Mouse (Mus musculus) kidney, adult 2 months (tissue): ENCODE measurements around the gene Dact3. TPM values are rescaled to one million over a fixed set of nuclear protein-coding genes. Genes with fewer than 3 reads are reported as not detected.

ENCODE experiments used
- DNase-seq: peaks from one replicate; pipeline ENCODE4 v3.0.0; 2021
- H3K27ac ChIP-seq: fragments of 200-500 bp; 2 replicates; pipeline ENCODE4 v1.5.1; 2012; ENCODE audit warnings: low read depth, low read length, control low read depth, inconsistent platforms; ENCODE audit not compliant: insufficient read depth
- H3K27me3 ChIP-seq: fragments of 200-500 bp; replicated peaks from 2 replicates; pipeline ENCODE4 v1.6.1; 2012; ENCODE audit warnings: mild to moderate bottlenecking, moderate library complexity, low read length, inconsistent platforms; ENCODE audit not compliant: control insufficient read depth, insufficient read depth
- H3K36me3 ChIP-seq: fragments of 200-500 bp; 2 replicates; pipeline ENCODE4 v1.6.1; 2012; ENCODE audit warnings: mild to moderate bottlenecking, moderate library complexity, low read length, inconsistent platforms; ENCODE audit not compliant: control insufficient read depth, insufficient read depth
- H3K4me1 ChIP-seq: fragments of 200-500 bp; 2 replicates; pipeline ENCODE4 v1.6.1; 2011; ENCODE audit warnings: low read length; ENCODE audit not compliant: control insufficient read depth, insufficient read depth
- H3K4me3 ChIP-seq: fragments of 200-500 bp; 2 replicates; pipeline ENCODE4 v1.5.1; 2011; ENCODE audit warnings: mild to moderate bottlenecking, low read depth, low read length, control low read depth; ENCODE audit not compliant: insufficient read depth
- CTCF ChIP-seq: fragments of 200-500 bp; conservative IDR thresholded peaks from 2 replicates; pipeline ENCODE4 v1.5.1; 2011; ENCODE audit warnings: low read depth, mild to moderate bottlenecking, control low read depth, low read length, moderate library complexity, mixed read lengths; ENCODE audit not compliant: insufficient read depth, insufficient read length
- POLR2A ChIP-seq: fragments of 200-500 bp; IDR thresholded peaks from one replicate; pipeline ENCODE4 v1.6.1; 2011; ENCODE audit warnings: low read depth, low read length, control low read depth
- WGBS: fragments of 180-500 bp; shearing (Covaris S2); methylation state at CpG from one replicate; pipeline ENCODE4 v1.1.7; 2018; 5-methylcytosine and 5-hydroxymethylcytosine counted together
- polyA plus RNA-seq: library from polyadenylated mRNA; depleted of rRNA; stranded (reverse); fragments of >200 nt; gene quantifications from 2 replicates; pipeline ENCODE4 v1.2.3, GENCODE M21; 2012

The Dact3 gene
- polyA plus RNA-seq, 1 experiment: 5.5 TPM

- Histone ChIP-seq H3K4me3 (no peak overlapping the region), H3K27ac (no peak overlapping the region), H3K36me3 (no peaks in the 10 kb centered on the region), H3K27me3 (no peaks in the 10 kb centered on the region), H3K4me1 (no peaks in the 10 kb centered on the region)
- TF ChIP-seq POLR2A (no peak), CTCF (no peak)
- WGBS: 89% methylated on average over 2 of the region's 2 CpGs
- DNase-seq: no peak
These were observed 28.4 kb downstream of the Dact3 start for GRCm38 (mm10) chr7:16903439-16903955.

GRCm38 (mm10) chr7:16904120-16904675, 29.1 kb downstream of the Dact3 start:
- WGBS: 34% methylated on average over 9 of the region's 10 CpGs
- H3K4me1 ChIP-seq: no peaks in the 10 kb centered on the region
- no peak overlapping the region for H3K4me3 ChIP-seq
- no peaks in the 10 kb centered on the region for H3K36me3 ChIP-seq
- H3K27me3 ChIP-seq: no peaks in the 10 kb centered on the region
- no peak for DNase-seq
- no peak overlapping the region for H3K27ac ChIP-seq
- TF ChIP-seq POLR2A (no peak), CTCF (no peak)

DNA sequence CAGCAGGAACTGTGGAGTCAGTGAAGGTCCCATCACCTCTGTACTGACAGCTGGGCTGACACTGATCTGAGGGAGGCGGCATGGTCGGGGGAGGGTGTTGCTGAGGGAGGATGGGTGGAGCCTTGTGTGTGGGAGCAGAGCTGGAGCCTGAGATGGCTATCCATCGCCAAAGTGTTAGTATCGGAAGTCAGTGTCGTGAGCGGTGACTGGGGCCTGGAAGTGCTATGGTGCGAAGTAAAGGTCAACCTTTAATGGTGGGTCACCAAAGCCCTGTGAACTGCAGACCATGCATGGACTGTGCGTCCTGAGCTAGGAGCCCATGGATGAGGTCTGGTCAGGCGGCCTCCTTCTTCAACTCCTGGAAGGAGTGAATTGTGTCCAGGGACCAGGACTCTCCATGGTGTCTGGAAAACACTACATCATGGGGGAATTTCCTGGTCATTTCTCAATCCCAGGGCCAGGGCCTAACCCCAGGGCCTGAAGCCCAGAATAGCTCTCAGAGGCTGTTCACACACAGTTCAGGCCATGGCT, 30.4 kb downstream of the Dact3 start:
- no peak overlapping the region for H3K4me3 ChIP-seq
- H3K4me1 ChIP-seq: no peaks in the 10 kb centered on the region
- TF ChIP-seq CTCF (no peak), POLR2A (no peak)
- peak; percentile 55 for DNase-seq
- H3K27me3 ChIP-seq: no peaks in the 10 kb centered on the region
- H3K36me3 ChIP-seq: no peaks in the 10 kb centered on the region
- peak overlapping the region; percentile 67; the same call in 1 of the 2 replicates for H3K27ac ChIP-seq
- WGBS: 63% methylated on average over 9 of the region's 9 CpGs

GRCm38 (mm10) chr7:16906281-16906680, 31.2 kb downstream of the Dact3 start, which contains the start of gene Ptgir:
Ptgir (plus strand) TSS chr7:16906490.
- peak; percentile 55 for DNase-seq
- peak within 1 kb of the TSS; percentile 4; the same call in 1 of the 2 replicates for H3K4me3 ChIP-seq
- TF ChIP-seq POLR2A: no peak
- no peak for TF ChIP-seq CTCF

DNA sequence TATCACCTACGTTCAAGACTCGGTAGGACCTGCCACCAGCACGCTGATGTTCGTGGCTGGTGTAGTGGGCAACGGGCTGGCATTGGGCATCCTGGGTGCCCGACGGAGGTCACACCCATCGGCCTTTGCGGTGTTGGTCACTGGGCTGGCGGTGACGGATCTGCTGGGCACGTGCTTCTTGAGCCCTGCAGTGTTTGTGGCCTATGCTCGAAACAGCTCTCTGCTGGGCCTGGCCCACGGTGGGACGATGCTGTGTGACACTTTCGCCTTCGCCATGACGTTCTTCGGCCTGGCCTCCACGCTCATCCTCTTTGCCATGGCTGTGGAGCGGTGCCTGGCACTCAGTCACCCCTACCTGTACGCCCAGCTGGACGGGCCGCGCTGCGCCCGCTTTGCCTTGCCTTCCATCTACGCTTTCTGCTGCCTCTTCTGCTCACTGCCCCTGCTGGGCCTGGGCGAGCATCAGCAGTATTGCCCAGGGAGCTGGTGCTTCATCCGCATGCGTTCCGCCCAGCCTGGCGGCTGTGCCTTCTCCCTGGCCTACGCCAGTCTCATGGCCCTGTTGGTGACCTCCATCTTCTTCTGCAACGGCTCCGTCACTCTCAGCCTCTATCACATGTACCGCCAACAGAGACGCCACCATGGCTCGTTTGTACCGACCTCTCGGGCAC, 31.9 kb downstream of the Dact3 start:
- DNase-seq: no peak
- Histone ChIP-seq H3K27ac (no peak overlapping the region), H3K36me3 (no peaks in the 10 kb centered on the region), H3K4me1 (no peaks in the 10 kb centered on the region), H3K27me3 (no peaks in the 10 kb centered on the region), H3K4me3 (peak overlapping the region; percentile 4; the same call in 1 of the 2 replicates)
- WGBS: 92% methylated on average over 41 of the region's 41 CpGs
- no peak for TF ChIP-seq CTCF
- TF ChIP-seq POLR2A: no peak

More at GRCm38 (mm10) chr7:16906281-16906680, 31.2 kb downstream of the Dact3 start, which contains the start of gene Ptgir:
- H3K27me3 ChIP-seq: no peaks in the 10 kb centered on the region
- H3K27ac ChIP-seq: peak within 1 kb of the TSS; percentile 67; the same call in 1 of the 2 replicates
- WGBS: 44% methylated on average over 6 of the region's 6 CpGs
- H3K36me3 ChIP-seq: no peaks in the 10 kb centered on the region
- H3K4me1 ChIP-seq: no peaks in the 10 kb centered on the region

DNA sequence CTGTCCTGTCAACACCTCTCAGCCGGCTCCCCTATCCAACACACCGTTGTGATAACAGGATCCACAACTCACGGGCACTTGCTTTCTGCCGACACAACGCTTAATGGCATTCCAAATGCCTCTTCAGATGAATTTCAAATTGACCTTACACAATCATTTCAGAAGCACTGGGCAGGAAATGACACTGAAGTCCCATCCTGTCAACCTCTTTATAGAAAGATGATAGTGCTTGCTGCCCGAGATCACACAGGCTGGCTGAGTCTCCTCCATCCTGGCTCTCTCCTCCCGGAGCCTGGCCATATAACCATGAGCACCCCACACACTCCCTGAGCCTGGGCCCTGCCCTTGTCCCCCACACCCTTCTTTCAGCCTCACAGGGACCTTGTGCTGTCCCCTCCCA, 32.7 kb downstream of the Dact3 start:
- Histone ChIP-seq H3K4me3 (no peak overlapping the region), H3K27me3 (no peaks in the 10 kb centered on the region), H3K4me1 (no peaks in the 10 kb centered on the region), H3K27ac (no peak overlapping the region), H3K36me3 (no peaks in the 10 kb centered on the region)
- DNase-seq: no peak
- no peak for TF ChIP-seq CTCF
- WGBS: 43% methylated on average over 7 of the region's 7 CpGs

DNA sequence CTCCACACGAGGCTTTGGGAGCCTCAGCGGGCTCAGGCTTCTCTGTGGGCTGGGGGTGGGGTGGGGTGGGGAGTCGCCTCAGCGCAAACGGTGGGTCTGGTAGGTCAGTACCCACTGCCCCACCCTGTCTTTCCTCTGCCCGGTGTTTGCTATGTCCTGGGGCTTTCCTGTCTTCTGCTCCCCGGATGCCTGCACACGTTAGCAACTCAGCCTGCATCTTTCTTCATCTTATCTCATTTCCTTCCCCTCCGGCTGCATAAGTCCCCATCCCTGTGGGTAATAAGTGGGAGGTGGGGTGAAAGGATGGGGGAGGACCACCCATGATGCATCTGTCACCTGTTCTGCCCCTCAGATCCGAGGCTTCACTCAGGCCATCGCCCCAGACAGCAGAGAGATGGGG, 33.2 kb downstream of the Dact3 start:
- TF ChIP-seq CTCF (no peak), POLR2A (no peak)
- H3K27me3 ChIP-seq: no peaks in the 10 kb centered on the region
- no peaks in the 10 kb centered on the region for H3K4me1 ChIP-seq
- no peak overlapping the region for H3K27ac ChIP-seq
- no peak overlapping the region for H3K4me3 ChIP-seq
- WGBS: 30% methylated on average over 11 of the region's 11 CpGs
- no peak for DNase-seq
- H3K36me3 ChIP-seq: no peaks in the 10 kb centered on the region
